Mouse (Mus musculus) heart, adult 2 months (tissue): ENCODE measurements around the gene Trdmt1.

Experiments
- CTCF ChIP-seq: fragments of 200-600 bp; IDR thresholded peaks from 2 replicates; pipeline ENCODE4 v1.8.1; 2022; ENCODE audit warnings: antibody characterized with exemption, mild to moderate bottlenecking, moderate library complexity
- POLR2A ChIP-seq: fragments of 200-500 bp; IDR thresholded peaks from 2 replicates; pipeline ENCODE4 v1.6.1; 2011; ENCODE audit warnings: mild to moderate bottlenecking, low read depth, low read length, control low read depth; ENCODE audit not compliant: insufficient read depth

- no peak for TF ChIP-seq CTCF
- TF ChIP-seq POLR2A = peak; percentile 98
Observed at GRCm38 (mm10) chr2:13574066-13574800, 29.8 kb upstream of the Trdmt1 start.
